Mouse (Mus musculus) liver, embryonic 11.5 days (tissue): Measurements from ENCODE around the gene Cnppd1. TPM values are rescaled to one million over a fixed set of nuclear protein-coding genes. Genes with fewer than 3 reads are reported as not detected.

Experiments used
- polyA plus RNA-seq: library from polyadenylated mRNA; unstranded; fragments of >200 nt; fragmentation: Nextera tagmentation; extraction: Ambion mirVana; gene quantifications from 2 replicates; pipeline ENCODE4 v1.2.1, GENCODE M21; 2014

The Cnppd1 gene
- polyA plus RNA-seq, 1 experiment from 2014 or later: 68.3 TPM

Other genes starting within 250 kb of the Cnppd1 start
- gene Cryba2, start 249.6 kb downstream of the Cnppd1 start, polyA plus RNA-seq: not detected in 2 replicates
- not detected in 2 replicates for gene Cfap65, start 207.1 kb downstream of the Cnppd1 start, polyA plus RNA-seq
- 2.2 and 2.7 TPM in 2 replicates for gene Ihh, start 191.0 kb downstream of the Cnppd1 start, polyA plus RNA-seq
- gene Nhej1, start 17.5 kb downstream of the Cnppd1 start, polyA plus RNA-seq: 6.8 and 8.6 TPM in 2 replicates
- gene Slc23a3, start 8.8 kb downstream of the Cnppd1 start, polyA plus RNA-seq: 0.23 and 0.42 TPM in 2 replicates
- 72.5 and 72.9 TPM in 2 replicates for gene Retreg2, start 67 bp upstream of the Cnppd1 start, polyA plus RNA-seq
- gene Zfand2b, start 25.9 kb upstream of the Cnppd1 start, polyA plus RNA-seq: 45.4 and 50.9 TPM in 2 replicates
- 70.5 and 74.1 TPM in 2 replicates for gene Abcb6, start 37.7 kb upstream of the Cnppd1 start, polyA plus RNA-seq
- gene Ankzf1, start 49.4 kb upstream of the Cnppd1 start, polyA plus RNA-seq: 20.5 and 21.5 TPM in 2 replicates
- 20.0 and 24.1 TPM in 2 replicates for gene Atg9a, start 49.5 kb upstream of the Cnppd1 start, polyA plus RNA-seq
- 8.0 and 9.1 TPM in 2 replicates for gene Glb1l, start 68.1 kb upstream of the Cnppd1 start, polyA plus RNA-seq
- 122 and 131 TPM in 2 replicates for gene Stk16, start 68.1 kb upstream of the Cnppd1 start, polyA plus RNA-seq
- gene Tuba4a, start 77.2 kb upstream of the Cnppd1 start, polyA plus RNA-seq: 282 and 298 TPM in 2 replicates
- gene A630095N17Rik, start 89.4 kb upstream of the Cnppd1 start, polyA plus RNA-seq: not detected in 2 replicates
- gene Dnajb2, start 93.7 kb upstream of the Cnppd1 start, polyA plus RNA-seq: 13.6 and 17.5 TPM in 2 replicates
- gene Ptprn, start 121.8 kb upstream of the Cnppd1 start, polyA plus RNA-seq: 0.55 and 1.0 TPM in 2 replicates
- 0.40 TPM in 1 of 2 replicates, not detected in the other for gene Resp18, start 135.7 kb upstream of the Cnppd1 start, polyA plus RNA-seq
- gene Dnpep, start 175.3 kb upstream of the Cnppd1 start, polyA plus RNA-seq: 83.7 and 98.7 TPM in 2 replicates
- gene Des, start 217.6 kb upstream of the Cnppd1 start, polyA plus RNA-seq: 13.3 and 14.5 TPM in 2 replicates
- 24.8 and 32.3 TPM in 2 replicates for gene Speg, start 232.6 kb upstream of the Cnppd1 start, polyA plus RNA-seq